Mouse (Mus musculus): ENCODE data around the gene Akt3. TPM values are rescaled to one million over a fixed set of nuclear protein-coding genes. Genes with fewer than 3 reads are reported as not detected.

The Akt3 gene
- polyA plus RNA-seq, 1 experiment from 2014 or later = 9.8 TPM

- no peaks in the 10 kb centered on the region for H3K4me1 ChIP-seq (ENCODE audit: control insufficient read depth, insufficient read depth, low read length)
- no peaks in the 10 kb centered on the region for H3K27me3 ChIP-seq (ENCODE audit: control insufficient read depth, insufficient read depth, low read length)
- H3K4me3 ChIP-seq (ENCODE audit: low read depth, low read length) = no peak overlapping the region
- no peak for DNase-seq (ENCODE audit: low spot score)
- no peak overlapping the region for H3K4me2 ChIP-seq (ENCODE audit: low read depth, severe bottlenecking)
- no peak for ATAC-seq (ENCODE audit: insufficient number of reproducible peaks, low FRiP score, low TSS enrichment, low read depth)
- no peak overlapping the region for H3K9ac ChIP-seq (ENCODE audit: low read length)
- no peak overlapping the region for H3K27ac ChIP-seq (replicated peaks; ENCODE audit: low read depth, low read length)
- WGBS = 66% methylated on average over 2 of the region's 2 CpGs
- H3K36me3 ChIP-seq (ENCODE audit: control insufficient read depth, insufficient read depth, low read length) = no peaks in the 10 kb centered on the region; the same call in 1 of the 2 replicates
- H3K9me3 ChIP-seq (ENCODE audit: control insufficient read depth, low read length) = no peaks in the 10 kb centered on the region
Observed at GRCm38 (mm10) chr1:177038383-177038782, 219.6 kb downstream of the Akt3 start.

GRCm38 (mm10) chr1:177035460-177035859 is 222.5 kb downstream of the Akt3 start:
- H3K27me3 ChIP-seq (ENCODE audit: control insufficient read depth, insufficient read depth, low read length) = no peaks in the 10 kb centered on the region
- ATAC-seq (ENCODE audit: insufficient number of reproducible peaks, low FRiP score, low TSS enrichment, low read depth) = no peak

GRCm38 (mm10) chr1:177032233-177032632 is 225.8 kb downstream of the Akt3 start:
- Histone ChIP-seq H3K27ac (replicated peaks; ENCODE audit: low read depth, low read length) (no peak overlapping the region), H3K4me3 (ENCODE audit: low read depth, low read length) (no peak overlapping the region), H3K4me1 (ENCODE audit: control insufficient read depth, insufficient read depth, low read length) (no peaks in the 10 kb centered on the region), H3K9me3 (ENCODE audit: control insufficient read depth, low read length) (no peaks in the 10 kb centered on the region), H3K27me3 (ENCODE audit: control insufficient read depth, insufficient read depth, low read length) (no peaks in the 10 kb centered on the region), H3K4me2 (ENCODE audit: low read depth, severe bottlenecking) (no peak overlapping the region), H3K9ac (ENCODE audit: low read length) (no peak overlapping the region), H3K36me3 (ENCODE audit: control insufficient read depth, insufficient read depth, low read length) (no peaks in the 10 kb centered on the region)
- ATAC-seq (ENCODE audit: insufficient number of reproducible peaks, low FRiP score, low TSS enrichment, low read depth) (no peak), DNase-seq (ENCODE audit: low spot score) (no peak)
- 14% methylated on average over 1 of the region's 1 CpGs for WGBS

More at GRCm38 (mm10) chr1:177035460-177035859, 222.5 kb downstream of the Akt3 start:
- H3K4me3 ChIP-seq (ENCODE audit: low read depth, low read length) = no peak overlapping the region
- no peak overlapping the region for H3K27ac ChIP-seq (replicated peaks; ENCODE audit: low read depth, low read length)
- H3K9ac ChIP-seq (ENCODE audit: low read length) = no peak overlapping the region
- H3K4me2 ChIP-seq (ENCODE audit: low read depth, severe bottlenecking) = no peak overlapping the region
- 87% methylated on average over 2 of the region's 2 CpGs for WGBS
- H3K9me3 ChIP-seq (ENCODE audit: control insufficient read depth, low read length) = no peaks in the 10 kb centered on the region
- no peaks in the 10 kb centered on the region for H3K4me1 ChIP-seq (ENCODE audit: control insufficient read depth, insufficient read depth, low read length)
- H3K36me3 ChIP-seq (ENCODE audit: control insufficient read depth, insufficient read depth, low read length) = no peaks in the 10 kb centered on the region; the same call in 1 of the 2 replicates
- no peak for DNase-seq (ENCODE audit: low spot score)

GRCm38 (mm10) chr1:177031196-177031595 is 226.8 kb downstream of the Akt3 start:
- Histone ChIP-seq H3K9me3 (ENCODE audit: control insufficient read depth, low read length) (no peaks in the 10 kb centered on the region), H3K4me3 (ENCODE audit: low read depth, low read length) (no peak overlapping the region), H3K27me3 (ENCODE audit: control insufficient read depth, insufficient read depth, low read length) (no peaks in the 10 kb centered on the region), H3K9ac (ENCODE audit: low read length) (no peak overlapping the region), H3K36me3 (ENCODE audit: control insufficient read depth, insufficient read depth, low read length) (no peaks in the 10 kb centered on the region), H3K4me2 (ENCODE audit: low read depth, severe bottlenecking) (no peak overlapping the region), H3K4me1 (ENCODE audit: control insufficient read depth, insufficient read depth, low read length) (no peaks in the 10 kb centered on the region), H3K27ac (replicated peaks; ENCODE audit: low read depth, low read length) (no peak overlapping the region)
- ATAC-seq (ENCODE audit: insufficient number of reproducible peaks, low FRiP score, low TSS enrichment, low read depth) (no peak), DNase-seq (ENCODE audit: low spot score) (peak; percentile 12)
- 93% methylated on average over 1 of the region's 1 CpGs for WGBS

GRCm38 (mm10) chr1:177030669-177031068 is 227.3 kb downstream of the Akt3 start:
- H3K9ac ChIP-seq (ENCODE audit: low read length) = no peak overlapping the region
- WGBS = 80% methylated on average over 3 of the region's 3 CpGs
- no peaks in the 10 kb centered on the region for H3K36me3 ChIP-seq (ENCODE audit: control insufficient read depth, insufficient read depth, low read length)
- no peak overlapping the region for H3K27ac ChIP-seq (replicated peaks; ENCODE audit: low read depth, low read length)
- H3K4me3 ChIP-seq (ENCODE audit: low read depth, low read length) = no peak overlapping the region
- no peaks in the 10 kb centered on the region for H3K4me1 ChIP-seq (ENCODE audit: control insufficient read depth, insufficient read depth, low read length)
- no peak overlapping the region for H3K4me2 ChIP-seq (ENCODE audit: low read depth, severe bottlenecking)
- H3K9me3 ChIP-seq (ENCODE audit: control insufficient read depth, low read length) = no peaks in the 10 kb centered on the region
- no peaks in the 10 kb centered on the region for H3K27me3 ChIP-seq (ENCODE audit: control insufficient read depth, insufficient read depth, low read length)
- peak; percentile 12 for DNase-seq (ENCODE audit: low spot score)
- no peak for ATAC-seq (ENCODE audit: insufficient number of reproducible peaks, low FRiP score, low TSS enrichment, low read depth)

- WGBS = 79% methylated on average over 2 of the region's 2 CpGs
- H3K36me3 ChIP-seq (ENCODE audit: control insufficient read depth, insufficient read depth, low read length) = no peaks in the 10 kb centered on the region
- H3K4me2 ChIP-seq (ENCODE audit: low read depth, severe bottlenecking) = no peak overlapping the region
- no peak overlapping the region for H3K9ac ChIP-seq (ENCODE audit: low read length)
- H3K4me1 ChIP-seq (ENCODE audit: control insufficient read depth, insufficient read depth, low read length) = no peaks in the 10 kb centered on the region
- H3K4me3 ChIP-seq (ENCODE audit: low read depth, low read length) = no peak overlapping the region
- no peaks in the 10 kb centered on the region for H3K27me3 ChIP-seq (ENCODE audit: control insufficient read depth, insufficient read depth, low read length)
- H3K9me3 ChIP-seq (ENCODE audit: control insufficient read depth, low read length) = no peaks in the 10 kb centered on the region
- no peak for DNase-seq (ENCODE audit: low spot score)
- H3K27ac ChIP-seq (replicated peaks; ENCODE audit: low read depth, low read length) = no peak overlapping the region
- ATAC-seq (ENCODE audit: insufficient number of reproducible peaks, low FRiP score, low TSS enrichment, low read depth) = no peak
Observed at GRCm38 (mm10) chr1:177029032-177029431, 229.0 kb downstream of the Akt3 start.

- no peaks in the 10 kb centered on the region for H3K9me3 ChIP-seq (ENCODE audit: control insufficient read depth, low read length)
- WGBS = 95% methylated on average over 3 of the region's 3 CpGs
- ATAC-seq (ENCODE audit: insufficient number of reproducible peaks, low FRiP score, low TSS enrichment, low read depth) (no peak), DNase-seq (ENCODE audit: low spot score) (peak; percentile 17)
- H3K27ac ChIP-seq (replicated peaks; ENCODE audit: low read depth, low read length) = no peak overlapping the region
- H3K36me3 ChIP-seq (ENCODE audit: control insufficient read depth, insufficient read depth, low read length) = no peaks in the 10 kb centered on the region
- no peak overlapping the region for H3K4me2 ChIP-seq (ENCODE audit: low read depth, severe bottlenecking)
- H3K4me1 ChIP-seq (ENCODE audit: control insufficient read depth, insufficient read depth, low read length) = no peaks in the 10 kb centered on the region
- H3K9ac ChIP-seq (ENCODE audit: low read length) = no peak overlapping the region
- H3K27me3 ChIP-seq (ENCODE audit: control insufficient read depth, insufficient read depth, low read length) = no peaks in the 10 kb centered on the region
- no peak overlapping the region for H3K4me3 ChIP-seq (ENCODE audit: low read depth, low read length)
Observed at GRCm38 (mm10) chr1:177027706-177028105, 230.3 kb downstream of the Akt3 start.

- WGBS = 79% methylated on average over 3 of the region's 3 CpGs
- no peak overlapping the region for H3K27ac ChIP-seq (replicated peaks; ENCODE audit: low read depth, low read length)
- DNase-seq (ENCODE audit: low spot score) = peak; percentile 19
- no peaks in the 10 kb centered on the region for H3K4me1 ChIP-seq (ENCODE audit: control insufficient read depth, insufficient read depth, low read length)
- H3K4me3 ChIP-seq (ENCODE audit: low read depth, low read length) = no peak overlapping the region
- no peak for ATAC-seq (ENCODE audit: insufficient number of reproducible peaks, low FRiP score, low TSS enrichment, low read depth)
- no peaks in the 10 kb centered on the region for H3K9me3 ChIP-seq (ENCODE audit: control insufficient read depth, low read length)
- no peak overlapping the region for H3K9ac ChIP-seq (ENCODE audit: low read length)
- H3K36me3 ChIP-seq (ENCODE audit: control insufficient read depth, insufficient read depth, low read length) = no peaks in the 10 kb centered on the region
- no peaks in the 10 kb centered on the region for H3K27me3 ChIP-seq (ENCODE audit: control insufficient read depth, insufficient read depth, low read length)
- H3K4me2 ChIP-seq (ENCODE audit: low read depth, severe bottlenecking) = no peak overlapping the region
Observed at GRCm38 (mm10) chr1:177022751-177023150, 235.3 kb downstream of the Akt3 start.

- no peak for ATAC-seq (ENCODE audit: insufficient number of reproducible peaks, low FRiP score, low TSS enrichment, low read depth)
- no peak overlapping the region for H3K27ac ChIP-seq (replicated peaks; ENCODE audit: low read depth, low read length)
- no peaks in the 10 kb centered on the region for H3K36me3 ChIP-seq (ENCODE audit: control insufficient read depth, insufficient read depth, low read length)
- H3K9me3 ChIP-seq (ENCODE audit: control insufficient read depth, low read length) = no peaks in the 10 kb centered on the region
- no peaks in the 10 kb centered on the region for H3K27me3 ChIP-seq (ENCODE audit: control insufficient read depth, insufficient read depth, low read length)
- no peak overlapping the region for H3K4me3 ChIP-seq (ENCODE audit: low read depth, low read length)
- WGBS = 94% methylated on average over 5 of the region's 5 CpGs
- H3K4me1 ChIP-seq (ENCODE audit: control insufficient read depth, insufficient read depth, low read length) = no peaks in the 10 kb centered on the region
- H3K4me2 ChIP-seq (ENCODE audit: low read depth, severe bottlenecking) = no peak overlapping the region
- H3K9ac ChIP-seq (ENCODE audit: low read length) = no peak overlapping the region
- DNase-seq (ENCODE audit: low spot score) = peak; percentile 5
Observed at GRCm38 (mm10) chr1:177019668-177020067, 238.3 kb downstream of the Akt3 start.

Measured in limb, embryonic 11.5 days (tissue).